Mouse (Mus musculus): Measurements from ENCODE around the gene Eef1g. TPM values are rescaled to one million over a fixed set of nuclear protein-coding genes. Genes with fewer than 3 reads are reported as not detected.

Eef1g gene
- polyA plus RNA-seq, 1 experiment from 2014 or later = 295 TPM

DNA sequence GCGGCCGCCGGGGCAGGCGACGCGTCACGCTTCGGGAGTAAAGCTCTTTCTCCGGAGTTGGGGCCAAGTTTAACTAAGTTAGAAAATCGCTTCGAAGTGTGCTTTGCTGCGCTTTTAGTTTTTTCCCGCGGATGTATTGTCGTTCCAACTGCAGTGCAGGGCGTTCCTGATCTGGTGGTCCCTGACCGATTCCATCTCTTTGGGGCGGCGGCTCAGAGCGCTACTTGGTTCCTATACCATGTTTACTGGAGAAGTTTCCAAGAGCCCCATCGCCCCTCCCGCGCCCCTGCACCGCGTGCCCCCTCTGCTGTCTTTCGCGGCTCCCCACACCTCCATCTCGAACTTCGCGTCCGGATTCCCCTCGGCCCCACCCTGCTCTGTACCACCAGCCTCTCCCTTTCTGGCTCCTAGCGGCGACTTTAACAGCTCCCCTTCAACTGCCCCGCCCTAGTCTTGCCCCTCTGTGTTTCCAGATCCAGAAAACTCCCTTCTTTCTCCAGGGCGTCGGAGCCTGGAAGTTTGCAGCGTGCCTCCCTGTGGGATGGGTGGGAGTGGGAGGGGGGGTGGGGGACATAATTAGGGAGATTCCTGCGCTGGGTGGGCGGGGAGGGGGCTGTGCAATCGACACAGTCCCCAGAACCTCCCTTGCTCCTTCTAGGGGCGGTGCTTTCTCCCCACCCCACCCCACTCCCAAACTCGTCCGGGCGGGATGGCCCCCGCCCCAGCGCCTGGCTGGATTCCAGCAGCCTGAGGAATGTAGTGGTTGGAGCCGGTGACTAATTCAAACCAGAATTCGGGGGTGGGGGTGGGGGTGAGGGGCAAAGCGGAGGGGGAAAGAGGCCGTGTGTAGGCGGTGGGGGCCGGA lies 23.0 kb downstream of the Eef1g start:
- Histone ChIP-seq H3K27me3 (replicated peaks) (peaks cover 39% of the 10 kb centered on the region), H3K9me3 (no peaks in the 10 kb centered on the region), H3K9ac (peak overlapping the region; percentile 18; the same call in 1 of the 2 replicates), H3K4me1 (peaks cover 26% of the 10 kb centered on the region), H3K4me3 (peak overlapping the region; percentile 42), H3K27ac (no peak overlapping the region; the same call in 1 of the 2 replicates), H3K4me2 (peak overlapping the region; percentile 73), H3K36me3 (replicated peaks) (no peaks in the 10 kb centered on the region)
- ATAC-seq (replicated peaks) = peak; percentile 55
- under 1% methylated on average over 52 of the region's 53 CpGs for WGBS

DNA sequence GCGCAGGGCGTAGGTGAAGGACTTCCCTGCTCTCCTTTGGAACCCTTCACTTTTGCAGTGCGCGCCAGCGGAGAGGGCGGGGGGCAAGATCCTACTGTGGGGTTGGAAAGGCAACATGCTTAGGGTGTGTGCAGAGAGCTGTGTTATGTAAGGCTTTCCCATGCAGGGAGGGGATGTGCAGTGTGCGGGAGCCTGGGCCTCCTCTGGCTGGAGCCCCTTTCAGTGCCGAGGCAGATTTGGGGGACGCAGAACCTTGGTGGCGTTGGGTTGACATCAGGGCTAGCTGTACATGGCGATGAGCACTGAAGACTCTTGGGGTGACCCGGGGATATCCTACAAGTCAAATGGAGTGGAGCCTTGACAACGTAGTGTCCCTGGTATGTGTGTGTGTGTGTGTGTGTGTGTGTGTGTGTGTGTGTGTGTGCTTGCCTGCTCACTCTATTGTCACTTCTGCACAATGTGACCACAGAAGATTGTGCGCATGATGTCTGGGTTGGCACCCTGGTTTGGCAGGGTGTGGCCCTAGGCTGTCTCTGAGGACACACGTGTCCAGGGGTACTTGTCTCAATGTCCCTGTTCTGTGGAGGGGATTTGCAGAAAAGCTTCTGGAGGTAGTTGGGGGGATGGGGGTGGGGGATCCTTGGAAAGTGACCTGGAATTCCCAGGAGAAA lies 23.7 kb downstream of the Eef1g start:
- H3K4me2 ChIP-seq = peak overlapping the region; percentile 73
- WGBS = 15% methylated on average over 15 of the region's 15 CpGs
- peak overlapping the region; percentile 0; the same call in 1 of the 2 replicates for H3K9ac ChIP-seq
- peaks cover 19% of the 10 kb centered on the region for H3K4me1 ChIP-seq
- no peaks in the 10 kb centered on the region for H3K36me3 ChIP-seq (replicated peaks)
- H3K27ac ChIP-seq = no peak overlapping the region
- no peaks in the 10 kb centered on the region for H3K9me3 ChIP-seq
- H3K27me3 ChIP-seq (replicated peaks) = peaks cover 39% of the 10 kb centered on the region
- H3K4me3 ChIP-seq = peak overlapping the region; percentile 42
- ATAC-seq (replicated peaks) = peak; percentile 74

DNA sequence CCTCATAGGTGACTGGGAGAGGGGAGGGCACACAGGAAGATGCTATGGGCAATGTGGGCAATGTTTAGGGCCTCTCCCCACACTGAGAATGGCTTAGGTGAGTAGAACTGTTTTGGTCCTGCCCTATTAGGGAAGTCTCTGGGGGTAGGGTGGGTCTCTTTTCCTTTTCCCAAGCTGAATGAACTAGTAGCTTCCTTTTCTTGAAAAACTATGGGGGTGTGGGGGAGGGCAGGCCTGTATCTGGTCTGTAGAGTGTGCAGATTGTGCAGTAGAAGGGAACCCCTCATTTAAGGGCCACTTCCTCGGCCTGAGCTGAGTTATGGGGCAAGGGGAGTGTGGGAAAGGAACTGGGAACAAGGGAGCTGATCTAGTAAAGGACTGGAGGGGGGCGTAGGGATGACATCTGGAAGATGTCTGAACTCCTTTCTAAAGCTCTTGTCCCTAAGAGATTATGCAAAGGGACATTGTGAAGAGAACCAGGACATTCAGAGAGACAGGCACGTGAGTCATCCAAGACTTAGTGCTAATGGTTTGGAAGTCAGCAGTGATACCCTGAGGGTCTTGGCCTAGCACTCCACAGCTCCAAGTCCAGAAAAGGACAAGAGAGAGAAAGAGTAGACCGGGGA lies 24.5 kb downstream of the Eef1g start:
- Histone ChIP-seq H3K4me1 (peaks cover 19% of the 10 kb centered on the region), H3K27ac (no peak overlapping the region), H3K9ac (no peak overlapping the region), H3K9me3 (no peaks in the 10 kb centered on the region), H3K4me3 (no peak overlapping the region), H3K4me2 (peak overlapping the region; percentile 0; the same call in 1 of the 2 replicates), H3K27me3 (replicated peaks) (peaks cover 39% of the 10 kb centered on the region), H3K36me3 (replicated peaks) (no peaks in the 10 kb centered on the region)
- ATAC-seq (replicated peaks) = no peak
- 77% methylated on average over 4 of the region's 4 CpGs for WGBS

DNA sequence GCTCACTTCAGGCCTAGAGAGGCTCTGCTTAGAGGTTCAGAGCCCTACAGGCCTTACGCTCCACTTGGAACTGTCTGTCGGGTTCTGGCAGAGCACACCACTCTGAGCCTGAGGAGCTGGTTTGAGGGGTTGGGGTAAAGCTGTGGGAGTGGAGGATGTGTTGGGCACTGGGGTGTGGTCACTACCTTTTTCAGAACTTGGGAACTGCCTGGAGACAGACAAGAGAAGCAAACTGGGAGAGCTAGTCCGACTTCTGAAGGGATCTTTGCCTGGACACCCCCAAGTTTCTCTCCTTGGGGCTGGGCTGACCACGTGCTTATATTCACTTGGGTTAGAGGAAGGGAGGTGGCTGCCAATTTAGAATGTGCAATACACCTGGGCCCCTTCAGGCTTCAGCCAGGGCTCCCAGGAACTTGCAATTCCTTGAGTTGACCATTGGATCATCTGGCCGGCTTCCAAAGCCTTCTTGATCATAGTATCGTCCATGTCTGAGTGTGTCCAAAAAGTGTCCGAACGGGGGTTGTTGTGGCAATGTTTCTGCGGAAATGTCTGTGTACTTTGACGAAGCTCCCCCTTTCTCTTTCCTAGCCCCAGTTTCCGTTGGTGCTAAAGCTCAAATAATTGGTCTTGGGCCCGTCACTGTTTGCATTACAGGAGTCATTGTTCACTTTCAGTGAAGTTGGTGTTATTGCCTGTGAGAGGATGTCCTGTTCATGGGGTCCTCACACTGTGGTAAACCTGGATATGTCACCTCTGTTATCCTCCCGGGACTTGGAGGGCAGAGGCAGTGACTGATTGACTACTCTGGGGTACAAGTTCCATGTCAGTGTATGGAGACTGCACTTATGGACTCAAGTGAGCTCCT lies 25.3 kb downstream of the Eef1g start:
- peaks cover 39% of the 10 kb centered on the region for H3K27me3 ChIP-seq (replicated peaks)
- no peak overlapping the region for H3K4me3 ChIP-seq
- no peaks in the 10 kb centered on the region for H3K36me3 ChIP-seq (replicated peaks)
- WGBS = 83% methylated on average over 13 of the region's 13 CpGs
- H3K27ac ChIP-seq = no peak overlapping the region
- H3K9me3 ChIP-seq = no peaks in the 10 kb centered on the region
- ATAC-seq (replicated peaks) = no peak
- no peak overlapping the region for H3K9ac ChIP-seq
- H3K4me2 ChIP-seq = no peak overlapping the region
- H3K4me1 ChIP-seq = peaks cover 19% of the 10 kb centered on the region

DNA sequence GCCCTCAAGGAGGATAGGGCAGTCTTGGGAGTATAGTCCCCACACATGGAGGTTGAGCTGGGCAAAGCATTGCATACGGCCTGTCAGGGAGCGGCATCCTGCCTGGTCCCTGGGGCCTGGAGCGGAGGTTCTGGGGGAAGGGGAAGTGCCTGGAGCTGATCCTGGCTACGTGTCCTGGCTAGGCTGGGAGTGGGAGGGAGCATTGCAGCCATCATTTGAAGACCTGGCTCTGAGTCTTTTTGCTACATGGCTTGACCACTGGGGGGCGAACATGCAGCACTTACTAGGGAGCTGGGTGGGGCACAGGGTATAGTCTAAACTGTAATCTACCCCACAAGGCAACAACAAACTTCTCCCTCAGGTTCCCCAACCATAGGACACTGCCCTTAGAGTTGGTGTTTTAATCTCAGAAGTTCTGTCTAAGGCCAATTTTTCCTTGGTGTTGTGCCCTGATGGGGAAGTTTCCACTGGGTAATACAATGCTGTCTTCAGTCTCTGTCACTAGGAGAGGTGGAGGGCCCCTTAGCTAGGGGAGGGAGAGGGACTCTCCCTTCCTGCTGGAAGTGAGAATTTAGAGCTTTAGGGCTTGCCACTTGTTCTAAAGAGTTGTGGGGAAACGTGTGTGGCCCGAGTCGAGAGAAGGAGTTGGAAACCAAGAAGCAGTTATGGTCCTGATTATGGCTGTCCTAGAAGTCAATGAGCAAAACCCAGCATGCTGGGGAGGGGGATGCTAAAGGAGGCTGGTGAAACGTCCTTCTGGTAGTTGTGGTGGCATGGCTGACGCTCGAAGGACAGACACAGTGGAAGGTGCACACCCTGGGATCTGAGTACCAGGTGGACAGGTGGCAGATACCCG lies 26.2 kb downstream of the Eef1g start:
- no peak for ATAC-seq (replicated peaks)
- Histone ChIP-seq H3K27me3 (replicated peaks) (peaks cover 35% of the 10 kb centered on the region), H3K4me3 (no peak overlapping the region), H3K27ac (no peak overlapping the region), H3K9me3 (no peaks in the 10 kb centered on the region), H3K36me3 (replicated peaks) (no peaks in the 10 kb centered on the region), H3K4me1 (peaks cover 19% of the 10 kb centered on the region), H3K4me2 (no peak overlapping the region), H3K9ac (no peak overlapping the region)
- WGBS = 37% methylated on average over 12 of the region's 12 CpGs

DNA sequence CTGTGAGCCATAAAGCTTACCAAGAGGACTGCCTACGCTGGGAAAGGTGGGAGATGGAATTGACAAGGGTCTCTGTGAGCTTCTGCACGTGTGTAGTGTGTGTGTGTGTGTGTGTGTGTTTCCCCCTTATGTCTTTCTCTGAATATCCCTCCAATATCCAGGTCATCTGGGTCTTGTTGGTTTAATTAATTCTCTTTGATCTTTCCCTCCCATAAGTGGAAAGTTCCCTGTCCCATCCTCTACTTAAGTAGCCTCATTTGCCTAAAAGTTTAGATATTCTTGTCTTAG lies 26.7 kb downstream of the Eef1g start:
- ATAC-seq (replicated peaks) = no peak
- H3K27ac ChIP-seq = no peak overlapping the region
- WGBS = 49% methylated on average over 2 of the region's 2 CpGs

DNA sequence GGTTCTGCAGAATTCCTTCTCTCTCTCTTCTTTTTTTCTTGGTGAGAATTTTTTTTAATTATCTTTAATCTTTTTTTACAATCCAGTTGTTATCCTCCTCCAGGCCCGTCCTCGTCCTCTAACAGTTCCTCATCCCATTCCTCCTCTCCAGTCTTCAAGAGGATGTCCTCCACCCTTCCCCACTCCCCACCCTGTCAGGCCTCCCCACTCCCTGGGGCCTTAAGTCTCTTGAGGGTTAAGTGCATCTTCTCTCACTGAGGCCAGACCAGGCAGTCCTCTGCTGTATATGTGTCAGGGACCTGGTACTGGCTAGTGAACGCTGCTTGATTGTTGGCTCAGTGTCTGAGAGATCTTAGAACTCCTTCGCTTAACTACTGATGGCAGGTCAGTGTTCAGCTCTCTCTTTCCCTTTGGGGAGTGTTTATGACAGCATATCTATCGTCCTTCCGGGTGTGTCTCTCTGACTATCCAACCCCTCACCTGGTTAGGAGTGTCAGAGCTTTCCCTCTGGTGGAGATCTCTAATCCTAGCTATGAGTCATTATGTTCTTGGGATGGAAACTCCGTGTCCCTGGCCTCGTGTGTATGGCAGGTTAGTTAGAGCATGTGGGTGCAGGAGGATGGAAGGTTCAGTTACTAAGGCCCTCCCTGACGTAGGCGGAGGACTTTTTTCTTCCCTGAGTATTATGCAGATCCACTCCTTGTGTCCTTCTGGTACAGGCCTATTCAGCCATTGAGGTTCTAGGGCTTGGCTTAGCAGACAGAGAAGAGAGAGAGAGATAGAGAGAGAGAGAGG lies 28.2 kb downstream of the Eef1g start:
- Histone ChIP-seq H3K4me2 (no peak overlapping the region), H3K36me3 (replicated peaks) (no peaks in the 10 kb centered on the region), H3K9ac (no peak overlapping the region), H3K4me3 (no peak overlapping the region), H3K9me3 (no peaks in the 10 kb centered on the region), H3K27ac (no peak overlapping the region), H3K27me3 (replicated peaks) (peaks cover 15% of the 10 kb centered on the region), H3K4me1 (peaks cover 7% of the 10 kb centered on the region)
- no peak for ATAC-seq (replicated peaks)
- WGBS = 79% methylated on average over 10 of the region's 10 CpGs

More for the DNA sequence above, 26.7 kb downstream of the Eef1g start:
- H3K4me3 ChIP-seq = no peak overlapping the region
- H3K36me3 ChIP-seq (replicated peaks) = no peaks in the 10 kb centered on the region
- no peak overlapping the region for H3K4me2 ChIP-seq
- H3K9ac ChIP-seq = no peak overlapping the region
- H3K9me3 ChIP-seq = no peaks in the 10 kb centered on the region
- peaks cover 29% of the 10 kb centered on the region for H3K27me3 ChIP-seq (replicated peaks)
- H3K4me1 ChIP-seq = peaks cover 19% of the 10 kb centered on the region

DNA sequence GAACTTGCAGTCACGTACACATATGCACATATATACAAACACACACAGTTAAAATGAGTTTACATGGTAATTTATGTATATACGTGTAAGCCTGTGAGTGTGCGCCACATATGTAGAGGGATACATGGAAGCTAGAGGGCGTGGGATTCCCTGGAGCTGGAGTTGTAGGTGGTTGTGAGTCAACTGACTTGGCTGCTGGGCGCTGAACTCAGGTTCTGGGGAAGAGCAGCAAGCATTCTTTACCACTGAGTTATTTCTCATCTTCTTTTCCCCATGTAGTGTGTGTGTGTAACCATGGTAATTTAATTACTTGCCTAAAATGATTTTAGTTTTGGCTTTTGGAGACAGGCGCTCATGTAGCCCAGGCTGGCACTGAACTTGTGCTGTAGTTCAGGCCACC lies 29.8 kb downstream of the Eef1g start:
- H3K27ac ChIP-seq = no peak overlapping the region
- H3K4me2 ChIP-seq = no peak overlapping the region
- ATAC-seq (replicated peaks) = no peak
- no peaks in the 10 kb centered on the region for H3K4me1 ChIP-seq
- no peaks in the 10 kb centered on the region for H3K36me3 ChIP-seq (replicated peaks)
- no peaks in the 10 kb centered on the region for H3K27me3 ChIP-seq (replicated peaks)
- no peak overlapping the region for H3K4me3 ChIP-seq
- no peaks in the 10 kb centered on the region for H3K9me3 ChIP-seq
- 91% methylated on average over 6 of the region's 6 CpGs for WGBS
- H3K9ac ChIP-seq = no peak overlapping the region

DNA sequence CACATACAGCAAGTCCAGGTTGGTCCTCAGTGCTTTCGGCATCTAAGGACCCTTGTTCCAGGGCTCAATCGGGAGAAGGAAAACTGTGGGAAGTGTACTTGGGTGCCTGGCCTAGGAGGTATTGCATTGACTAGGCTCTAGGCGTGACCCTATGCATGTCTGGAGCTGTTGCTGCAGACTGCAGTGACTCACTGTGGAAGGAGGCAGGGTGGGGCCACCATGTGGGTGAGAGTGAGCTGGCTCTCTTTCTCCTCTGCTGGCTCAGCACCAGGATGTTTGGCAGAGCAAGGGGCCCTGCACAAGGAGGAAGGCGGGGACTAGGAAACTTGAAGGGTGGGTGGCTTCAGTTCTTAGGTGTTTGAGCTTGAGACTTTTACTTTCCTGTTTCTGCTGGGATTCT lies 30.7 kb downstream of the Eef1g start:
- no peak overlapping the region for H3K4me2 ChIP-seq
- H3K27ac ChIP-seq = no peak overlapping the region
- H3K4me1 ChIP-seq = no peaks in the 10 kb centered on the region
- H3K27me3 ChIP-seq (replicated peaks) = no peaks in the 10 kb centered on the region
- no peak overlapping the region for H3K9ac ChIP-seq
- ATAC-seq (replicated peaks) = 0 out of 2 replicates have a peak, but pooled peaks have one; percentile 50
- no peak overlapping the region for H3K4me3 ChIP-seq
- 79% methylated on average over 4 of the region's 4 CpGs for WGBS
- no peaks in the 10 kb centered on the region for H3K9me3 ChIP-seq
- no peaks in the 10 kb centered on the region for H3K36me3 ChIP-seq (replicated peaks)

DNA sequence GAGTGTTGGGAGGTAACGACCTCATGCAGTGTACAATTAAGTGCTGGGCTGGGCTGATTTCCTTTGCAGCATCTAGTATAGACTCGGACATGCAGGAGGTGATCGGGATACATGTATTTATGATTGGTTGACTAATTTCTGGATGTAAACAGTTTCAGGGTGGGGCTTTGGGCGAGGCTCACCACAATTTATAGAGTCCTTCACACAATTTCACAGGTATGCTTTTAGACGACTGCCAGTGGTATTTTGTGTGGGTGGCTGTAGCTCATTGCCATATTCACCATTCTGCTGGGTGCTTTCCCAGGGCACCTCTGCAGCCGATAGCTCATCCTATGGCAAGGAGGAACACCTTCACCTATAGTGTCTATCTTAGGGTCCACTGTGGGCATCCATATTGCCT lies 31.7 kb downstream of the Eef1g start:
- ATAC-seq (replicated peaks) = no peak
- WGBS = 85% methylated on average over 6 of the region's 6 CpGs
- H3K4me1 ChIP-seq = no peaks in the 10 kb centered on the region
- H3K9ac ChIP-seq = no peak overlapping the region
- no peak overlapping the region for H3K27ac ChIP-seq
- H3K36me3 ChIP-seq (replicated peaks) = no peaks in the 10 kb centered on the region
- H3K27me3 ChIP-seq (replicated peaks) = no peaks in the 10 kb centered on the region
- no peak overlapping the region for H3K4me2 ChIP-seq
- no peaks in the 10 kb centered on the region for H3K9me3 ChIP-seq
- H3K4me3 ChIP-seq = no peak overlapping the region

DNA sequence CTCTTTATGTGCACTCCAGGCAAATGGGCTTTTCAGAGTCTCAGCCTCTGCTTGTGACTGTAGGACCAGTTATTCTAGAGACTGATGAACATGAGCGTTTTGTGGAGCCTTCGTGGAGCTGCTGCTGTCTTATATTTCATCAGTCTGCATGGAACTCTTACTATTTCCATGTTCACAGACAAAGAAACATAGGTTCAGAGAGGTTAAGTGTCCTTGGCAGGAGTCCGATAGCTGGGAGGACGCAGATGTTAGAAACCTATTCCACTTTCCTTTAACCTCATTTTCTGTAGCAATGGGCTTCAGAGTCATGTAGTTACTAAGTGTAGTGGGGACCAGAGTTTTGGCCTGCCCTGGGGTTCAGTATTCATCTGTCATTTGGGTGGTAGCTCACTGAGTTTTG lies 32.4 kb downstream of the Eef1g start:
- no peaks in the 10 kb centered on the region for H3K9me3 ChIP-seq
- no peaks in the 10 kb centered on the region for H3K27me3 ChIP-seq (replicated peaks)
- no peak overlapping the region for H3K9ac ChIP-seq
- no peak overlapping the region for H3K4me2 ChIP-seq
- no peaks in the 10 kb centered on the region for H3K36me3 ChIP-seq (replicated peaks)
- 90% methylated on average over 4 of the region's 4 CpGs for WGBS
- no peak overlapping the region for H3K4me3 ChIP-seq
- H3K27ac ChIP-seq = no peak overlapping the region
- H3K4me1 ChIP-seq = no peaks in the 10 kb centered on the region
- no peak for ATAC-seq (replicated peaks)
